Mouse (Mus musculus): ENCODE measurements at regions not wholly inside any gene's neighbourhood (a gene's known extent, or its start where the extent isn't known, plus 50 kb on each side); places are given as distances from the start of the nearest gene placed in this dataset.

- DNase-seq (ENCODE audit: low spot score in 2 of 2), result no peak
These were observed 412.7 kb upstream of the Tbc1d2b start for GRCm38 (mm10) chr9:90683319-90683718.

GRCm38 (mm10) chr9:90690066-90690465 is 419.5 kb upstream of the Tbc1d2b start:
- no peak for DNase-seq (ENCODE audit: low spot score in 2 of 2)

GRCm38 (mm10) chr9:90691137-90691536 is 420.5 kb upstream of the Tbc1d2b start:
- no peak for DNase-seq (ENCODE audit: low spot score in 2 of 2)

- DNase-seq (ENCODE audit: low spot score in 2 of 2), result no peak
These were observed 421.4 kb upstream of the Tbc1d2b start for GRCm38 (mm10) chr9:90691676-90692661.

- no peak for DNase-seq (ENCODE audit: low spot score in 2 of 2)
These were observed 422.5 kb upstream of the Tbc1d2b start for GRCm38 (mm10) chr9:90693031-90693671.

GRCm38 (mm10) chr9:90694051-90694645 is 423.5 kb upstream of the Tbc1d2b start:
- DNase-seq (ENCODE audit: low spot score in 2 of 2), result no peak

- DNase-seq (ENCODE audit: low spot score in 2 of 2), result no peak
These were observed 425.1 kb upstream of the Tbc1d2b start for GRCm38 (mm10) chr9:90695693-90696092.

GRCm38 (mm10) chr9:90697279-90698000 is 426.8 kb upstream of the Tbc1d2b start:
- DNase-seq (ENCODE audit: low spot score in 2 of 2), result no peak

GRCm38 (mm10) chr9:90698439-90698838 is 427.8 kb upstream of the Tbc1d2b start:
- no peak for DNase-seq (ENCODE audit: low spot score in 2 of 2)

- DNase-seq (ENCODE audit: low spot score in 2 of 2), result no peak
These were observed 428.5 kb upstream of the Tbc1d2b start for GRCm38 (mm10) chr9:90699064-90699463.

GRCm38 (mm10) chr9:90700236-90701179 is 429.9 kb upstream of the Tbc1d2b start:
- peak in 1 of 2 experiments; percentile 9 for DNase-seq (ENCODE audit: low spot score in 2 of 2)

GRCm38 (mm10) chr9:90701180-90701765 is 430.7 kb upstream of the Tbc1d2b start:
- DNase-seq (ENCODE audit: low spot score in 2 of 2), result no peak

- no peak for DNase-seq (ENCODE audit: low spot score in 2 of 2)
These were observed 443.1 kb upstream of the Tbc1d2b start for GRCm38 (mm10) chr9:90713685-90714084.

- DNase-seq (ENCODE audit: low spot score in 2 of 2), result no peak
These were observed 460.8 kb upstream of the Tbc1d2b start for GRCm38 (mm10) chr9:90731450-90731849.

GRCm38 (mm10) chr9:90757175-90757574 is 486.6 kb upstream of the Tbc1d2b start:
- no peak for DNase-seq (ENCODE audit: low spot score in 2 of 2)

- no peak for DNase-seq (ENCODE audit: low spot score in 2 of 2)
These were observed 503.7 kb upstream of the Tbc1d2b start for GRCm38 (mm10) chr9:90774296-90774695.

GRCm38 (mm10) chr9:90789545-90789944 is 518.9 kb upstream of the Tbc1d2b start:
- no peak for DNase-seq (ENCODE audit: low spot score in 2 of 2)

GRCm38 (mm10) chr9:90791871-90792270 is 521.3 kb upstream of the Tbc1d2b start:
- no peak for DNase-seq (ENCODE audit: low spot score in 2 of 2)

GRCm38 (mm10) chr9:90816844-90817243 is 545.4 kb upstream of the Zic4 start:
- DNase-seq (ENCODE audit: low spot score in 2 of 2), result no peak
